Mouse (Mus musculus): ENCODE measurements around the gene 6330409D20Rik. TPM values are rescaled to one million over a fixed set of nuclear protein-coding genes. Genes with fewer than 3 reads are reported as not detected.

Gene 6330409D20Rik
- total RNA-seq (2022) = 1 to 10 TPM; 2.0 to 2.8 (median 2.3) TPM

- DNase-seq (ENCODE audit: low spot score in 2 of 2) = no peak
These were observed at the start of gene 6330409D20Rik for GRCm38 (mm10) chr2:32740916-32741272. 6330409D20Rik (minus strand) TSS chr2:32741016.

DNA sequence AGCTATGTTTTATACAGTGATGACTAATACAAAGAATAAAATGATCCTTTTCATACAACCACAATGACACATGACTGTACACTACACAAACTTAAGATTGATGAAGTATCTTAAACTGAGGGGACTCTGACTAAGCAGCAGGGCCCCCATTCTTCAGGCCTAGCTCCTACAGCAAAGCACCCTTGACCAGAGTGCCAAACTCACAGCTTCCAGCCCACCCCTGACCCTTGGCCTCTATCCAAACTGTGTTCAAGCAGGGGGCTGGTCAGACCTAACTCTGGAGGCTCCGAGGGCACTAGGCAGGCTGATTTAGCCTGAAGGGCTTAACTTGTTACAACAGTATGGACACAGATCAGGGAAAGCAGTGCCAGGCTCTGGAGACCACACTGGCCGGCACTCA lies 47.8 kb upstream of the 6330409D20Rik start:
- no peak for DNase-seq (ENCODE audit: low spot score in 2 of 2)

DNA sequence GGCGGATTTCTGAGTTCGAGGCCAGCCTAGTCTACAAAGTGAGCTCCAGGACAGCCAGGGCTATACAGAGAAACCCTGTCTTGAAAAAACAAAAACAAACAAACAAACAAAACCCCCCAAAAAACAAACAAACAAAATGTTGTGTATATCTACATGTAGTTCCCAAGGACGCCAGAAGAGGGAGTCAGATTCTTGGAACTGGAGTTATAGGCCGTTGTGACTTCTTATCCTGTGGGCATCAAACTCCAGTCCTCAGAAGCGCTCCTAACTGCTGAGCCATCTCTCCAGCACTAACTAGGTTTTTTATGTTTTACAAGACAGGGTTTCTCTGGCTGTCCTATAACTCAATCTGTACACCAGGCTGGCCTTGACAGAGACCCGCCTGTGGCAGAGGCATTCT lies 46.4 kb upstream of the 6330409D20Rik start:
- no peak for DNase-seq (ENCODE audit: low spot score in 2 of 2)

DNA sequence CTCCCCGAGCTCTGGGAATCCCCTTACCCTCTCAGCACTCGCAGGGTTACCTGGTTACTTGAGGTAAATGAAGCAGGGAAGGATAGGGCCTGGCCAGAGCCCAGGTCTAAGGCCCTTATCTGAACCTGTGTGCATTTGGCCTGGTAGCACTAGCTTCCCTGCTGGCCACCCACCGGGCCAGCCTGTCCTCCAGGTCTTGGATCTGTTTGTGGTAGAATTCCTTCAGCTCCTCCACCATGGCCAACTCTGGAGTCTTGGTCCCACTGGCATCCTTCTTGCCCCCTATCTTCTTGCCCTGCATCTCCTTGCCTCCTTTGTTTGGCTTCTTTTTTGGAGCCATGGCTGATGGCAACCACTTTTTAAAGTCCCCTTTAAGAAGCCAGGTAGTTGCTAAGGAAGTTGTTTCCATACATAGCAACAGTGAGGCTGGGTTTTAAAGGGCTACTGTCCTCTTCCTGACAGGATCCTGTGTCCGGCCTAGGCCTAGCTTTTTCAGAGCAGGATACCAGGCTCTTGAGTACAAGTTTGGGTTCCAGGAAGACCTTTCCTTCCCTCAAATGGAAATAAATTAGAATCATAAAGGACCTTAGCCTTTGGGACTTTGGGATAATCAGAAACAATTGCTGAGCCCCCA lies 43.3 kb upstream of the 6330409D20Rik start, which contains the start of gene Cfap157:
Gene Cfap157 (minus strand): TSS at position 381 of the 634 bp plus-strand sequence.
- no peak for DNase-seq (ENCODE audit: low spot score in 2 of 2)

GRCm38 (mm10) chr2:32781710-32782109 lies 40.9 kb upstream of the 6330409D20Rik start:
- DNase-seq (ENCODE audit: low spot score in 2 of 2) = no peak

DNA sequence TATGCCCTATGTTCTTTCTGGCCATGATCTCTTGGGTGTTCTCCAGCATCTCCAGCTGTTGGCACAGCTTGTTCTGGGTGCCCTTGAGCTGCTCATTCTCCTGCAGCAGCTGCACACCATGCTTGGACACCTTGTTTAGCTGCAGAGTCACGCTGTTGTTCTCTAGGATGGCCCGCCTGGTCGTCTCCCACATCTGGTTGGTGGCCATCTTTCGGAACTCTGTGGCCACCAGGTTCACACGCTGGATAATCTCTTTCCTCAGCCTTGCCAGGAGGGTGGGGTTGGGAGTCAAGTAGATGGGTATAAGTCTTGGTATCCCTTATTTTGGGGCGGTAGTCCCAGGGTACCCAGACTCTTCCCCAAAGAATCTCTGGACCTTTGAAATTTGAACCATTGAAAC lies 38.9 kb upstream of the 6330409D20Rik start:
- no peak for DNase-seq (ENCODE audit: low spot score in 2 of 2)

DNA sequence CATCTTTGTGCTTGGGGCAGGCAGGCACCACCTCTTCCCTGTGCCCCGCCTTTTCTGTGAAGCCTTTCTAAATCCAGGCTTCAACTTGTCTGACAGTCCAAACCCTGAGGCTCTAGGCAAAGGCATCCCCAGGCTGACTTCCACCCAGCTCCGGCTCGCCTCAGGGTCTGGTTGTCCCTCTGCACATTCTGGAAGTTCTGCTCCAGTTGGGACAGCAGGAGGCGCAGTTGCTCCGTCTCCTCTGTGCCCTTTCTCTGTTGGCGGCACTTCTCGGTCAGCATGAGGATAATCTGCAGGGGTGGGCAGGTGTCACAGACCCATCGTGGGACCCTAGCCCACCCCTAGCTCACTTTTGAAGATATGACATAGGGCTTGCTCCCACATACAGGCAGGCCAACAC lies 38.3 kb upstream of the 6330409D20Rik start:
- peak in 1 of 2 experiments; percentile 56 for DNase-seq (ENCODE audit: low spot score in 2 of 2)

DNA sequence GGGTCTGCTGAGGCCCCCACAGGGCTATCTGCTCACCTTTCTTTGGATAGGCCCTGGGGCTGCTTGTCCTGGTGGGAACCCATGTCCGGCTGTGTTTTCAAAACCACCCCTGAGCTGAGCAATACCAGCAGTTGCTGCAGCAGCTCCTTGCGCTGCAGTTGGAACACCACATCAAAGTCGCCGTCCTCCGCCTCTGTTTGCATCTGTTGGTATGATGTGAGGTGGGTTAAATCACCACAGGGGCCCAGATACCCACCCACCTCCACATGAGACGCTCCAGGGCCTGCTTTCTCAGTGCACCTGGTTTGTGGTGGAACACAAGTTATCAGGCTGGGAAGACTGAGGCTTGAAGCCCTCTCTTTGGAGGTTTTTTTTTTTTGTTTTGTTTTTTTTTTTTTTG lies 37.3 kb upstream of the 6330409D20Rik start:
- DNase-seq (ENCODE audit: low spot score in 2 of 2) = no peak

- no peak for DNase-seq (ENCODE audit: low spot score in 2 of 2)
These were observed 35.4 kb upstream of the 6330409D20Rik start for GRCm38 (mm10) chr2:32776192-32776591.

DNA sequence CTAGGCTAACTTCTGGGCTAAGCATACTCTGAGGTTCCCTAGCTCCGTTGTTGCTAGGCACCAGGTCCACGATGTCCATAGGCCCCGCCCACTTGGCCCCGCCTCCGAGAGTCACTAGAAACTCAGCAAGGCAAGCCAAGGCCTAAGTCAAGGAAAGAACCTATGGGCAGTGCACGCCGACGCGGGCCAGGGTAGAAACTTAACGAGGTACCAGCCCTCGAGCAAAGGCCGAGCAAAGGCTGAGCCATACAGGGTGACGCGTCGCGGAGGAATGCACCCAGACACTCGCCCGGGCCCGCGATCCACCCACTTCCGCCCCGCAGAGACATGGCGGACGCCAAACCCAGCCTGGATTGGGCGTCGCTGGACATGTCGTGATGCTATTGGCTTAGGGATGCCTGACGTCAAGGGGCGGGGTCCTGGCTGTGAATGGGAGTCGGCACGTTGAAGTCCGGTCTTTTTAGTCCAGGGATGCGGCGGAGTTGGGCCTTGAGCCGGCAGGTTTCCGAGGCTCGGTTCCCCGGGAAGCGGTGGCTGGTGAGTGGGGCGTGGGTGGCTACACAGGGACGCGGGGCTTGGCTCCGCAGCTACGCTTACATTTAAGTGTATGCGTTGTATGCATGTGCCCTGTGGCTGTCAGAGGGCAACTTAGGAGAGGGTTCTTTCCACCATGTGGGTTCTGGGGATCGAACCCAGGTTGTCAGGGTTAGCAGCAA lies 34.7 kb upstream of the 6330409D20Rik start, which contains the start of the genes Ttc16 and Ptrh1:
Gene Ttc16 (minus strand): TSS at position 275 of the 716 bp plus-strand sequence.
Gene Ptrh1 (plus strand): TSS at position 428 of the 716 bp plus-strand sequence.
- DNase-seq (ENCODE audit: low spot score in 2 of 2) = peak; percentile 96 to 97

- DNase-seq (ENCODE audit: low spot score in 2 of 2) = no peak
These were observed 31.9 kb upstream of the 6330409D20Rik start for GRCm38 (mm10) chr2:32772626-32773279.

DNA sequence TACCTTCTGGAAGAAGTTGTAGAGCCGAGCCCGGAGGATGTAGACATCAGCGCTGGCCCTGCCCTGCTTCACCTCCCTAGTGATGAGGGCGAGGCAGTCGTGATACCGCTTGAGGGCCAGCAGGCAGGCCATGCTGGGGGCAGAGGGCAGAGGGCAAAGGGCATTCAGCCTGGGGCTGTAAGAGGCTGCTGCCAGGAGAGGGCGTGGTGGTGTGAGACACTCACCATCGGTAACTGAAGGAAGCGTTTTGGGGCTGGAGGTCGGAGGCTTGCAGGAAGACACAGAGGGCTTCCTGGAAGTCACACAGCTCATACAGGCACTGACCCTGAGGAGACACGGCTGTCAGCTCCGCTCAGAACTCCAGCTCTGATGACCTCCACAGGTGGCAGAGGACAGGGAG lies 31.1 kb upstream of the 6330409D20Rik start:
- no peak for DNase-seq (ENCODE audit: low spot score in 2 of 2)

DNA sequence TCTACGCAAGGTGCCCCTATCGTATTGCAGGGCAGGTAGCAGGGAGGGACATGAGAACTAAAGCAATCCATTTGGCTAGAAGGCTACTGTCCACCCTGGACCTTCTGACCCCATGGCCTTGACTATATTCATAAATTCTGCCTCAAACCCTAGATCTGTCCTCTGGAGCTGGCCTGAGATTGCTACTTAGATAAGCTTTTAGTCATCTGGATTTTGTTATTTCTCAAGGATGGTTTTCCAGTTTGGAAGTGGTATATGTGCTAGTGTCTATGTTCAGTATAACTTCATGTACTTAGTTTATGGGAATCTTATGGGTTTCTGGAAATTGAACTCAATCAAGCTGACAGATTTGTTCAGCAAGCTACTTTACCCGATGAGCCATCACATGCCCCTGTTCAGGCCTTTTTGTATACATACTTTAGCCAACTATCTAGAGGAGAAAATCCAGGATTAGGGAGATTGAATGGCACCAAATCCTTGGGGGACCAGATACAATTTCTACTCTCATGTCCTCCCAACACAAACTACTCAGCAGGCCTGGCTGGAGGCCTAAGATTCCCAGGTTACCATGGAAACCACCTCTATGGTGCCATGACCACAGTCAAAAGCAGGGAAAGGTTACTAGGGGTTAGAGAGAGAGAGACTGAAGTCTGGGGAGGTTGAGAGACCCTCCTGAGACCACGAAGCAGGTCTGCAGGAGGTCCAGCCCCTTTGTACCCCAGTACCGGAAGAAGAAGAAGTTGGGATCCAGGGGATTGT lies 28.7 kb upstream of the 6330409D20Rik start:
- no peak for DNase-seq (ENCODE audit: low spot score in 2 of 2)

DNA sequence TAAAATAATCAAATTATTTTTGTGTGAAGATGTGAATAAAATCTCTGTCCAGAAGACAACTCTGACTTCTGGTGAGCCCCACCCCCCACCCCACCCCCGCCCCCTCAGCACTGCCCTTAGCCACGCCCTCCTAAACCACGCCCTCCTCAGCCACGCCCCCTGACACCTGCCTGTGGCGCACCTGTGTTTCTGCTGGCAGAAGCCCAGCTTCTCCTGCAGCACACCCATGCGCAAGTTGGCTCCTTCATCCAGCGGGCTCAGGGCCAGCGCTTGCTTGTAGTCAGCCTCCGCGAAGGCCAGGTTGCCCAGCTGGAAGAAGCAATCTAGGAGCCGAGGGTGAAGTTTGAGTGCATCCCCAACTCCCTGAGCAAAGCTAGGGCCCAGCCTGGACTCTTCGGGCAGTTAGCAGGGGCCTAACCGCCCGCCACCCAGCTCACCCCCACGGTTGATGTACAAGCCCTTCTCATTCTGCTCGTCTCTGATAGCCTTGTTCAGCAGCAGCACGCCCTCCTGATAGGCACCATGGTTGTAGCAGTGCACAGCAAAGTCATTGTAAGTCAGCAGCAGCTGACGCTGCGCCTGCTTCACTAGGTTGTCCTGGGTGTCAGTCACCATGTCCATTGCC lies 28.0 kb upstream of the 6330409D20Rik start:
- DNase-seq (ENCODE audit: low spot score in 2 of 2) = no peak

- no peak for DNase-seq (ENCODE audit: low spot score in 2 of 2)
These were observed 26.4 kb upstream of the 6330409D20Rik start for GRCm38 (mm10) chr2:32767241-32767640.

DNA sequence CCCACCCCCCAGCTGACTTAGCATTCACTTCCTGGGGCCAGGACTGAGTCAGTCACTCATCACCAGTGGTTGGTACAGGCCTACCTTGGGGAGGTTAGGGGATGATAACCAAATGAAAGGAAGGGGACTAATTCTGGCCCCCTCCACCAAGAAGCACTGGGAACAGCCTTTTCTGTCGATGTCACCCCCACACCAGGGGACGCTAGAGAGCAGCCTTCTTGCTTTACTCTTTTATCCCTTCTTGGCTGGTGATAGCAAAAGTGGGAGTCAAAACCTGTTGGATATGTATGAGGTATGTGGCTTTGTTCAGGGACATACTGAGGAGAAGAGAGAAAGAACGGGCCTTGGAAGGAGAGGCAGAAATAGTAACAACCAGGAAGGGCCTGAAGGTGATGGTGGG lies 22.5 kb upstream of the 6330409D20Rik start:
- DNase-seq (ENCODE audit: low spot score in 2 of 2) = no peak

DNA sequence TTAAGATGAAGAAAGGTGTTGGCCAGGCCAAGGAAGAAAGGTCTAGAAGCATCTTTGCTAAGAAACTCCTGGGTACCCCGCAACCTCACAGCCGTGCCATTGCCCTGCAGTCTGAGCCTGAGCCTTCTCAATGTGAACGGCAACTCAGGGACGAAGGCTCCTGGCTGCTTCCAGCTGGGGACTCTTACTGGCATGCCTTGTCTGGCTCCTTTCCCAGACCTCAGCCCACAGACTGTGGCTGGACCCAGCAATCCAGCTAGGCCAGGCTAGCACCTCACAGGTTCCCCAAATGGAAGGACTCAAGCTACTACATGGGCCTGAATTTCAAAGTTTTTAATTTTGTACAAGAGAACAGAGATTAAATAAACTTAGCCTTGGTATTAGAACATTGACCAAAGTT lies 21.0 kb upstream of the 6330409D20Rik start:
- DNase-seq (ENCODE audit: low spot score in 2 of 2) = no peak

- DNase-seq (ENCODE audit: low spot score in 2 of 2) = no peak
These were observed 20.5 kb upstream of the 6330409D20Rik start for GRCm38 (mm10) chr2:32761361-32761760.

- DNase-seq (ENCODE audit: low spot score in 2 of 2) = no peak
These were observed 18.2 kb upstream of the 6330409D20Rik start for GRCm38 (mm10) chr2:32759001-32759400.

DNA sequence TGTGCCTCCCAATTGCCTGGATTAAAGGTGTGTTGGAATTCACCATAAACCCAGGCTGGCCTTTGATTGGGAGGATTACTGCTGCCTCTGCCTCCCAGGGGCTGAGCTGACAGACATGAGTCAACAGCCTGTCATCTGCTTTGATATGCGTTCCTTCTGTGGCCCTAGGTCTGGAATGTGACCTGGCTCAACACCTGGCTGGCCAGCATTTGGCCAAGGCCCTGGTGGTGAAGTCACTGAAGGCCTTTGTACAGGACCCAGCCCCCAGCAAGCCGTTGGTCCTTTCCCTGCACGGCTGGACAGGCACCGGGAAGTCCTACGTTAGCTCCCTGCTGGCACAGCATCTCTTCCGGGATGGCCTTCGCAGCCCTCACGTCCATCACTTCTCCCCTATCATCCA lies 17.7 kb upstream of the 6330409D20Rik start:
- DNase-seq (ENCODE audit: low spot score in 2 of 2) = no peak
